Mouse (Mus musculus): ENCODE data around the gene Pspn. TPM values are rescaled to one million over a fixed set of nuclear protein-coding genes. Genes with fewer than 3 reads are reported as not detected.

Gene Pspn
- total and polyA plus RNA-seq, 2 experiments from 2014 or later: 0.27 TPM; not detected in 1

GRCm38 (mm10) chr17:56982013-56982412 is 17.8 kb downstream of the Pspn start, which contains the start of gene Acer1:
TSS of gene Acer1 (minus strand) at chr17:56982126.
- no peaks in the 10 kb centered on the region for H3K27me3 ChIP-seq (ENCODE audit: control insufficient read depth, insufficient read depth, low read length)
- H3K27ac ChIP-seq (ENCODE audit: low read depth): no peak within 1 kb of the TSS
- WGBS: 50% methylated on average over 5 of the region's 5 CpGs

GRCm38 (mm10) chr17:56981049-56981448 is 18.8 kb downstream of the Pspn start:
- TF ChIP-seq CTCF (IDR thresholded peaks at IDR 0.05; ENCODE audit: low read depth): no peak
- no peak for TF ChIP-seq EP300 (IDR thresholded peaks at IDR 0.05; ENCODE audit: low read depth)
- H3K9me3 ChIP-seq (replicated peaks; ENCODE audit: control insufficient read depth, low read length): no peaks in the 10 kb centered on the region
- H3K27ac ChIP-seq (ENCODE audit: low read depth): no peak overlapping the region
- no peak overlapping the region for H3K4me2 ChIP-seq (ENCODE audit: low read depth, low read length)
- no peaks in the 10 kb centered on the region for H3K4me1 ChIP-seq (ENCODE audit: control insufficient read depth, insufficient read depth)
- H3K27me3 ChIP-seq (ENCODE audit: control insufficient read depth, insufficient read depth, low read length): no peaks in the 10 kb centered on the region
- DNase-seq (ENCODE audit: low spot score) (no peak), ATAC-seq (ENCODE audit: insufficient read depth, low read depth) (no peak)
- H3K4me3 ChIP-seq (ENCODE audit: low read depth, low read length): no peak overlapping the region
- no peak overlapping the region for H3K9ac ChIP-seq (replicated peaks; ENCODE audit: low read depth, low read length)
- 67% methylated on average over 7 of the region's 7 CpGs for WGBS
- no peaks in the 10 kb centered on the region for H3K36me3 ChIP-seq (replicated peaks; ENCODE audit: control insufficient read depth, insufficient read depth, low read length)

More at GRCm38 (mm10) chr17:56982013-56982412, 17.8 kb downstream of the Pspn start, which contains the start of gene Acer1:
- Histone ChIP-seq H3K4me3 (ENCODE audit: low read depth, low read length) (no peak within 1 kb of the TSS), H3K4me2 (ENCODE audit: low read depth, low read length) (no peak within 1 kb of the TSS), H3K4me1 (ENCODE audit: control insufficient read depth, insufficient read depth) (no peaks in the 10 kb centered on the region), H3K9me3 (replicated peaks; ENCODE audit: control insufficient read depth, low read length) (no peaks in the 10 kb centered on the region), H3K9ac (replicated peaks; ENCODE audit: low read depth, low read length) (no peak within 1 kb of the TSS), H3K36me3 (replicated peaks; ENCODE audit: control insufficient read depth, insufficient read depth, low read length) (no peaks in the 10 kb centered on the region)
- TF ChIP-seq EP300 (IDR thresholded peaks at IDR 0.05; ENCODE audit: low read depth) (no peak), CTCF (IDR thresholded peaks at IDR 0.05; ENCODE audit: low read depth) (no peak)
- ATAC-seq (ENCODE audit: insufficient read depth, low read depth): no peak
- no peak for DNase-seq (ENCODE audit: low spot score)

- H3K27me3 ChIP-seq (ENCODE audit: control insufficient read depth, insufficient read depth, low read length): no peaks in the 10 kb centered on the region
- no peak overlapping the region for H3K9ac ChIP-seq (replicated peaks; ENCODE audit: low read depth, low read length)
- no peaks in the 10 kb centered on the region for H3K36me3 ChIP-seq (replicated peaks; ENCODE audit: control insufficient read depth, insufficient read depth, low read length)
- no peaks in the 10 kb centered on the region for H3K9me3 ChIP-seq (replicated peaks; ENCODE audit: control insufficient read depth, low read length)
- ATAC-seq (ENCODE audit: insufficient read depth, low read depth): no peak
- no peak overlapping the region for H3K4me2 ChIP-seq (ENCODE audit: low read depth, low read length)
- H3K27ac ChIP-seq (ENCODE audit: low read depth): no peak overlapping the region
- H3K4me3 ChIP-seq (ENCODE audit: low read depth, low read length): no peak overlapping the region
- 36% methylated on average over 7 of the region's 8 CpGs for WGBS
- H3K4me1 ChIP-seq (ENCODE audit: control insufficient read depth, insufficient read depth): no peaks in the 10 kb centered on the region
- no peak for DNase-seq (ENCODE audit: low spot score)
- TF ChIP-seq CTCF (IDR thresholded peaks at IDR 0.05; ENCODE audit: low read depth): no peak
- no peak for TF ChIP-seq EP300 (IDR thresholded peaks at IDR 0.05; ENCODE audit: low read depth)
Observed at GRCm38 (mm10) chr17:56979524-56979923, 20.3 kb downstream of the Pspn start.

GRCm38 (mm10) chr17:56976531-56977390 is 23.1 kb downstream of the Pspn start:
- ATAC-seq (ENCODE audit: insufficient read depth, low read depth): no peak
- DNase-seq (ENCODE audit: low spot score): no peak
- Histone ChIP-seq H3K36me3 (replicated peaks; ENCODE audit: control insufficient read depth, insufficient read depth, low read length) (no peaks in the 10 kb centered on the region), H3K4me2 (ENCODE audit: low read depth, low read length) (no peak overlapping the region), H3K9ac (replicated peaks; ENCODE audit: low read depth, low read length) (no peak overlapping the region), H3K4me3 (ENCODE audit: low read depth, low read length) (no peak overlapping the region), H3K4me1 (ENCODE audit: control insufficient read depth, insufficient read depth) (no peaks in the 10 kb centered on the region), H3K27me3 (ENCODE audit: control insufficient read depth, insufficient read depth, low read length) (no peaks in the 10 kb centered on the region), H3K27ac (ENCODE audit: low read depth) (no peak overlapping the region), H3K9me3 (replicated peaks; ENCODE audit: control insufficient read depth, low read length) (no peaks in the 10 kb centered on the region)
- TF ChIP-seq EP300 (IDR thresholded peaks at IDR 0.05; ENCODE audit: low read depth): no peak
- no peak for TF ChIP-seq CTCF (IDR thresholded peaks at IDR 0.05; ENCODE audit: low read depth)
- 49% methylated on average over 8 of the region's 8 CpGs for WGBS

- Histone ChIP-seq H3K9ac (replicated peaks; ENCODE audit: low read depth, low read length) (no peak overlapping the region), H3K4me2 (ENCODE audit: low read depth, low read length) (no peak overlapping the region), H3K27me3 (ENCODE audit: control insufficient read depth, insufficient read depth, low read length) (no peaks in the 10 kb centered on the region), H3K9me3 (replicated peaks; ENCODE audit: control insufficient read depth, low read length) (no peaks in the 10 kb centered on the region), H3K36me3 (replicated peaks; ENCODE audit: control insufficient read depth, insufficient read depth, low read length) (no peaks in the 10 kb centered on the region), H3K4me3 (ENCODE audit: low read depth, low read length) (no peak overlapping the region), H3K4me1 (ENCODE audit: control insufficient read depth, insufficient read depth) (no peaks in the 10 kb centered on the region), H3K27ac (ENCODE audit: low read depth) (no peak overlapping the region)
- ATAC-seq (ENCODE audit: insufficient read depth, low read depth) (no peak), DNase-seq (ENCODE audit: low spot score) (no peak)
- TF ChIP-seq EP300 (IDR thresholded peaks at IDR 0.05; ENCODE audit: low read depth): no peak
- TF ChIP-seq CTCF (IDR thresholded peaks at IDR 0.05; ENCODE audit: low read depth): no peak
- WGBS: 65% methylated on average over 3 of the region's 3 CpGs
Observed at GRCm38 (mm10) chr17:56975391-56975790, 24.4 kb downstream of the Pspn start.

Data from heart, postnatal 0 days (tissue).